Mouse (Mus musculus) CH12.LX (cell line): Measurements from ENCODE around the gene Dnase1l3.

Experiments used
- CTCF ChIP-seq, 2 experiments: IDR thresholded peaks in 1 of 2; conservative IDR thresholded peaks in 1 of 2; 2 replicates each; pipeline ENCODE4 v1.5.1; 2011 to 2012; ENCODE audit warnings: low read depth in 2 of 2, low read length in 2 of 2, improper control_type of control experiment in 1 of 2, inconsistent platforms in 1 of 2, mild to moderate bottlenecking in 1 of 2, moderate library complexity in 1 of 2
- E2F4 ChIP-seq: IDR thresholded peaks from 2 replicates; pipeline ENCODE4 v1.6.1; 2011; ENCODE audit warnings: low read depth, low read length, improper control_type of control experiment; ENCODE audit not compliant: insufficient replicate concordance
- ELF1 ChIP-seq: IDR thresholded peaks from 2 replicates; pipeline ENCODE4 v1.6.1; 2014; ENCODE audit warnings: low read depth, mild to moderate bottlenecking, inconsistent platforms, low read length, improper control_type of control experiment
- EP300 ChIP-seq: IDR thresholded peaks from 2 replicates; pipeline ENCODE4 v1.6.1; 2011; ENCODE audit warnings: low read length, improper control_type of control experiment
- MEF2A ChIP-seq: IDR thresholded peaks from 2 replicates; pipeline ENCODE4 v1.6.1; 2014; ENCODE audit warnings: low read depth, mild to moderate bottlenecking, inconsistent platforms, low read length, improper control_type of control experiment, borderline replicate concordance
- POLR2A ChIP-seq: IDR thresholded peaks from 2 replicates; pipeline ENCODE4 v1.6.1; 2011; ENCODE audit warnings: low read depth, mild to moderate bottlenecking, improper control_type of control experiment, low read length
- ZMIZ1 ChIP-seq: IDR thresholded peaks from 2 replicates; pipeline ENCODE4 v1.6.1; 2012; ENCODE audit warnings: low read depth, mild to moderate bottlenecking, inconsistent platforms, low read length, improper control_type of control experiment
- ZNF384 ChIP-seq: IDR thresholded peaks from 2 replicates; pipeline ENCODE4 v1.6.1; 2012; ENCODE audit warnings: low read depth, low read length, improper control_type of control experiment, inconsistent platforms

DNA sequence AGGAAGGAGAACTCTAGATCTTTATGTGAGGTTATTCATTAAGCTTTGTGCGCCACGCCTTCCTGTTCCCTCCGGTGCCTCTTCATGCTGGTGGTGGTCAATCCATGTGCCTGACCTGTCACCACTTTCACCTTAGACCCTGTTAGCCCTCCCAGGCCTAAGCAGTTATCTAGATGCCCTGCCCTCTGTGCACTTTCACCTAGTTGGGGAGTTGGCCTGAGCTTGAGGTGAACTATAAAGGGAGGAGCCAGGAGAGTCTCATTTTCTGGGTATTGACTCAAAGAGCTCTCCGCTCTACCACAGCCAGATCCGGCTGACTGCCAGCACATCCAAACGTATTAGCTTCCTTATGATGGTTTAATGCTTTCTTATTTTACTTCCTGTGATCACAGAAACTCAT lies 21.9 kb upstream of the Dnase1l3 start:
- TF ChIP-seq CTCF (conservative IDR thresholded peaks at IDR 0.05 in 1 of 2, IDR thresholded peaks at IDR 0.05 in 1 of 2; ENCODE audit: low read depth in 2 of 2, low read length in 2 of 2) (no peak), MEF2A (no peak), POLR2A (no peak), E2F4 (no peak), ELF1 (no peak), EP300 (no peak), ZMIZ1 (no peak), ZNF384 (no peak)
